Mouse (Mus musculus) liver, postnatal 0 days (tissue): Measurements from ENCODE around the gene Sestd1.

Source experiments
- CTCF ChIP-seq: sonication (generic); IDR thresholded peaks from 2 replicates; pipeline ENCODE4 v1.5.1; 2016; ENCODE audit warnings: antibody characterized with exemption, low read depth
- EP300 ChIP-seq: IDR thresholded peaks from 2 replicates; pipeline ENCODE4 v1.6.1; 2016; ENCODE audit warnings: antibody characterized with exemption, low read depth, mild to moderate bottlenecking

DNA sequence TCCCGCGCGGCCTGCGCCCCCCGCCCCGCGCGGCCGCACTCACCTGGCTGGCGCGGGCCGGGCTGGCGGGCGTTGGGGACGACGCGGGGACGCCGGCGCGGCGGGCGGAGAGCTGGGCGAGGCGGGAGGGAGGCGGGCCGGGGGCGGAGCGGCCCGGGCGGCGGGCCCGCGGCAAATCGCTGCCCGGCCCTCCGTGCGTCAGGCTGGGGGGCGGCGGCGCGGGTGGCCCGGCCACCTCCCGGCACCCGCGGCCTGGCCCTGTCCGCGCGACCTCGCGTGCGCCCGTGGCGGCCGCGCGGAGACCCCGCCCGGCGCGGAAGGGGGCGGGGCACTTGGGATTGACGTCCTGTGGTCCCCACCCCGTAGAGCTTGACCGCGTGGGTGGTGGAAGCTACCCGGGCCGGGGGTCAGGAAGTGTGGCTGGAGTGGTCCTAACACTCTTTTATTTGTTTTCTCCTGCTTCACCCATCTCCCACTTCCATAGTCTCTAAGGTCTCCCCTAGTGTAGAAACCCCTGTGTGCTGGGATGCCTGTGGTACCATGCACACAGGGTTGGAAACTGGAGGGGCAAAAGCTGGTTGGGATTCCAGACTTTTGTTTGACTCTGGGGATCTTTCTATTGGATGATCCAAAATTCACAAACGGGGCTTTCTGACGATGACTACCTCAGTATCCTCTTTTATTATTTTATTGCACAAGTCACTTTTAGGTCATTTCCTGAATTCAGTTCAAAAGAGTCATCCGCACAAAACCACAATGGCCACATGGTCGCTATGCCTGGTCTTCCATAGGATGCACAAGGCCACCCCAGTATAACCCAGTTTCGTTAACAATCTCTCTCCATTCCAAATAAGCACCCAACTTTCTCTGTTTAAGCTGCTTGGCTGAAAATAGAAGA lies at the start of gene Sestd1:
- TF ChIP-seq CTCF = no peak
- no peak for TF ChIP-seq EP300
